Mouse (Mus musculus) left cerebral cortex, postnatal 36 days (tissue): ENCODE data around the gene Slc6a6. TPM values are rescaled to one million over a fixed set of nuclear protein-coding genes. Genes with fewer than 3 reads are reported as not detected.

Experiments
- total RNA-seq, 2 experiments: library from RNA; stranded (reverse); gene quantifications; 2 replicates each; pipeline ENCODE4 v1.2.3; 2021

Slc6a6 gene
- total RNA-seq, 2 experiments from 2014 or later = 120 to 170 TPM

Other genes with a start within 250 kb of the Slc6a6 start
- 10 to 100 TPM; 19.8 to 21.1 TPM for gene Chchd4, start 210.5 kb upstream of the Slc6a6 start, total RNA-seq
- 10 to 100 TPM; 24.9 to 29.6 TPM for gene Tmem43, start 210.3 kb upstream of the Slc6a6 start, total RNA-seq
- 10 to 100 TPM; 13.2 to 14.9 TPM for gene Xpc, start 168.2 kb upstream of the Slc6a6 start, total RNA-seq
- 10 to 100 TPM; 35.0 to 41.3 TPM for gene Lsm3, start 168.1 kb upstream of the Slc6a6 start, total RNA-seq
- 10 to 100 TPM; 15.6 to 20.5 TPM for gene Grip2, start 143.2 kb downstream of the Slc6a6 start, total RNA-seq
- 10 to 100 TPM; 18.7 to 27.1 TPM for gene Ccdc174, start 194.0 kb downstream of the Slc6a6 start, total RNA-seq
- gene 4930590J08Rik, start 218.8 kb downstream of the Slc6a6 start, total RNA-seq = 1 to 10 TPM; 2.6 to 3.2 TPM